In genomic region chr5:28316151-28316721, GRCm38 (mm10) we compare ENCODE assay signal across 8 mouse cellular contexts. TPM values are rescaled to one million over a fixed set of nuclear protein-coding genes. Genes with fewer than 3 reads are reported as not detected.
DNase-seq lines count a peak whose midpoint lies in the region; ATAC-seq and TF ChIP-seq lines count a peak whose summit lies in the region.

No protein-coding gene starts in this region.

- WGBS in lung, embryonic 14.5 days = 2% methylated on average over 14 of the region's 14 CpGs
- WGBS in embryonic facial prominence, embryonic 13.5 days = under 1% methylated on average over 14 of the region's 14 CpGs
- WGBS in intestine, postnatal 0 days = under 1% methylated on average over 14 of the region's 14 CpGs
- WGBS in neural tube, embryonic 12.5 days = under 1% methylated on average over 14 of the region's 14 CpGs

- peak overlapping the region; percentile 97 for H3K4me3 ChIP-seq in lung, embryonic 14.5 days (ENCODE audit: low read depth, low read length)
- peak overlapping the region; percentile 92 for H3K4me3 ChIP-seq in embryonic facial prominence, embryonic 13.5 days
- peak overlapping the region; percentile 98 for H3K4me3 ChIP-seq in intestine, postnatal 0 days (ENCODE audit: low read depth, low read length)
- peak overlapping the region; percentile 99 for H3K4me3 ChIP-seq in neural tube, embryonic 12.5 days

- peak overlapping the region; percentile 100 for H3K9ac ChIP-seq in lung, embryonic 14.5 days
- peak overlapping the region; percentile 100 for H3K9ac ChIP-seq in embryonic facial prominence, embryonic 13.5 days
- H3K9ac ChIP-seq in intestine, postnatal 0 days (ENCODE audit: low read depth, low read length) = peak overlapping the region; percentile 100
- peak overlapping the region; percentile 100 for H3K9ac ChIP-seq in neural tube, embryonic 12.5 days

- no peak for TF ChIP-seq CTCF in lung, embryonic 14.5 days (IDR thresholded peaks at IDR 0.05; ENCODE audit: low read depth)
- TF ChIP-seq CTCF in intestine, postnatal 0 days (IDR thresholded peaks at IDR 0.05; ENCODE audit: low read depth) = no peak

- peaks cover 11% of the 10 kb centered on the region for H3K4me1 ChIP-seq in lung, embryonic 14.5 days (ENCODE audit: insufficient read depth)
- H3K4me1 ChIP-seq in embryonic facial prominence, embryonic 13.5 days = peaks cover 17% of the 10 kb centered on the region
- H3K4me1 ChIP-seq in intestine, postnatal 0 days (replicated peaks; ENCODE audit: control insufficient read depth, insufficient read depth, low read length) = no peaks in the 10 kb centered on the region; the same call in 1 of the 2 replicates
- H3K4me1 ChIP-seq in neural tube, embryonic 12.5 days = peaks cover 17% of the 10 kb centered on the region; the same call in 1 of the 2 replicates

- no peaks in the 10 kb centered on the region for H3K27me3 ChIP-seq in lung, embryonic 14.5 days (ENCODE audit: insufficient read depth, low read length)
- H3K27me3 ChIP-seq in embryonic facial prominence, embryonic 13.5 days = no peaks in the 10 kb centered on the region
- H3K27me3 ChIP-seq in intestine, postnatal 0 days (replicated peaks; ENCODE audit: control insufficient read depth, insufficient read depth, low read length) = no peaks in the 10 kb centered on the region
- no peaks in the 10 kb centered on the region for H3K27me3 ChIP-seq in neural tube, embryonic 12.5 days (replicated peaks)

- peak overlapping the region; percentile 100 for H3K27ac ChIP-seq in lung, embryonic 14.5 days (ENCODE audit: low read depth)
- H3K27ac ChIP-seq in embryonic facial prominence, embryonic 13.5 days = peak overlapping the region; percentile 100
- H3K27ac ChIP-seq in intestine, postnatal 0 days (ENCODE audit: low read depth, low read length) = peak overlapping the region; percentile 100
- peak overlapping the region; percentile 100 for H3K27ac ChIP-seq in neural tube, embryonic 12.5 days

- H3K4me2 ChIP-seq in lung, embryonic 14.5 days = peak overlapping the region; percentile 81
- H3K4me2 ChIP-seq in embryonic facial prominence, embryonic 13.5 days = peak overlapping the region; percentile 68
- peak overlapping the region; percentile 74 for H3K4me2 ChIP-seq in intestine, postnatal 0 days (replicated peaks; ENCODE audit: low read depth)
- H3K4me2 ChIP-seq in neural tube, embryonic 12.5 days (replicated peaks) = peak overlapping the region; percentile 74

- no peak for DNase-seq in lung, embryonic 14.5 days
- no peak for DNase-seq in lung, postnatal 4 days
- DNase-seq in ovary, postnatal 14 days (ENCODE audit: low spot score) = no peak
- no peak for DNase-seq in layer of hippocampus, adult 18-20 months (ENCODE audit: low spot score in 2 of 2)
- no peak for DNase-seq in right cerebral cortex, postnatal 25 days

- ATAC-seq in lung, embryonic 14.5 days (ENCODE audit: insufficient read depth) = peak; percentile 67
- ATAC-seq in embryonic facial prominence, embryonic 13.5 days (ENCODE audit: insufficient number of reproducible peaks, insufficient read depth, low FRiP score, low TSS enrichment, low read depth) = peak; percentile 37
- ATAC-seq in intestine, postnatal 0 days = no peak; the same call in 1 of the 2 replicates
- no peak; the same call in 1 of the 2 replicates for ATAC-seq in neural tube, embryonic 12.5 days (ENCODE audit: low FRiP score, low read depth)

- H3K9me3 ChIP-seq in lung, embryonic 14.5 days (ENCODE audit: low read depth, low read length) = no peaks in the 10 kb centered on the region
- no peaks in the 10 kb centered on the region for H3K9me3 ChIP-seq in embryonic facial prominence, embryonic 13.5 days
- no peaks in the 10 kb centered on the region for H3K9me3 ChIP-seq in intestine, postnatal 0 days (ENCODE audit: control insufficient read depth)
- H3K9me3 ChIP-seq in neural tube, embryonic 12.5 days = no peaks in the 10 kb centered on the region

- H3K36me3 ChIP-seq in lung, embryonic 14.5 days (ENCODE audit: insufficient read depth) = peaks cover 7% of the 10 kb centered on the region; the same call in 1 of the 2 replicates
- no peaks in the 10 kb centered on the region for H3K36me3 ChIP-seq in embryonic facial prominence, embryonic 13.5 days
- no peaks in the 10 kb centered on the region for H3K36me3 ChIP-seq in intestine, postnatal 0 days (ENCODE audit: control insufficient read depth, insufficient read depth)
- no peaks in the 10 kb centered on the region for H3K36me3 ChIP-seq in neural tube, embryonic 12.5 days

RNA-seq across cellular contexts. Expression of gene Rbm33, which starts 0.7 kb away (rescaled TPM):
- 15.8 and 17.9 TPM in 2 replicates for polyA plus RNA-seq in lung, embryonic 14.5 days (2014; fragmentation: Nextera tagmentation; extraction: Ambion mirVana)
- 14.1 and 15.2 TPM in 2 replicates for polyA plus RNA-seq in embryonic facial prominence, embryonic 13.5 days (2015; fragmentation: Nextera tagmentation; extraction: Ambion mirVana)
- polyA plus RNA-seq in intestine, postnatal 0 days (2015; fragmentation: Nextera tagmentation; extraction: Ambion mirVana) = 6.1 and 7.1 TPM in 2 replicates
- 22.5 and 23.9 TPM in 2 replicates for polyA plus RNA-seq in neural tube, embryonic 12.5 days (2016; fragmentation: Nextera tagmentation; extraction: Ambion mirVana)
- total RNA-seq in layer of hippocampus, adult 18-20 months (2021) = 10 to 100 TPM; 63.6 to 64.3 TPM

Comparison
In these comparisons a context has a peak if more than half of its experiments do, and no peak if none do; other contexts are left out.
1. ATAC-seq: peak in lung, embryonic 14.5 days (single experiment) and embryonic facial prominence, embryonic 13.5 days (single experiment); none in intestine, postnatal 0 days (single experiment) and neural tube, embryonic 12.5 days (single experiment).
2. Peak in every context shown above with its lines, with median percentiles within 50 percentile points of each other: H3K27ac ChIP-seq, H3K4me2 ChIP-seq, H3K4me3 ChIP-seq and H3K9ac ChIP-seq.